Mouse (Mus musculus) testis, postnatal 10 days (tissue): ENCODE results near the gene Scn2a.
"Not testable (repeated sequence)": the region's sequence is repeated elsewhere in the genome, so short reads cannot be mapped to it uniquely, and the experiment has no call there.

Source experiments
- DNase-seq: peaks from one replicate; pipeline ENCODE4 v3.0.0; 2021; ENCODE audit warnings: low spot score

The Scn2a gene

DNA sequence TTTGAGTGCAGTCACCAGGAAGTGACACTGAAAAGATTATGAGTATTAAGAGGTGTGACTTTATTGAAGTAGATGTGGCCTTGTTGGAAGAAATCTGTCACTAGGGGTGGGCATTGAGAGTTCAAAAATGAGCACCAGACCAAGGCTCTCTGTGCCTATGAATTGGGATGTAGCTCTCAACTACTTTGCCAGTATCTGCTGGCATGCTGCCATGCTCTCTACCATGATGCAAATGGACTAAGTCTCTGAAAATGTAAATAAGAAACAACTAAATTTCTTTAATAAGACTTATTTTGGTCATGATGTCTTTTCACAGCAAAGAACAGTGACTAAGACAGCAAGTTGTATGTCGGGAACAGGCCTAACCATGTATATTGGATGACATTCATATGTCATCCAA, 79.7 kb downstream of the Scn2a start:
- no peak for DNase-seq

DNA sequence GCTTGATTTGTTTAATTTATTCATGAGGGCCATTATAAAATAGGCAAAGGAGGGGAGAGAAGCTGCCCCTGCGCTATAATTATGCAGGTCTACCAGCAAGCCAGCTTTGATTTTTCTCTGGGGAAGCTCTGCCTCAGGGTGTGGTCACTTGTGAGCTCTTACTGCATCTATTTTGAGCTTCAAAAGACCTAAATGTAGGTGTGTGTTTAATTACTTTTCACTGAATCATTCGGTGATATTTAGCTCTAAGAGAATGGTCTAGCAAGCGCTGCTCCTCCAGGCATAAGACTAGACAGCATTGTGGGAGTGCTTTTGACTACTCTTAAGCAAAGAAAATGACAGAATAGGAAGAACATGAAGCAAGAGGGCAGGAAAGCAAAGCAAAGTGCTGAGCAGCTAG, 80.6 kb downstream of the Scn2a start:
- no peak for DNase-seq

DNA sequence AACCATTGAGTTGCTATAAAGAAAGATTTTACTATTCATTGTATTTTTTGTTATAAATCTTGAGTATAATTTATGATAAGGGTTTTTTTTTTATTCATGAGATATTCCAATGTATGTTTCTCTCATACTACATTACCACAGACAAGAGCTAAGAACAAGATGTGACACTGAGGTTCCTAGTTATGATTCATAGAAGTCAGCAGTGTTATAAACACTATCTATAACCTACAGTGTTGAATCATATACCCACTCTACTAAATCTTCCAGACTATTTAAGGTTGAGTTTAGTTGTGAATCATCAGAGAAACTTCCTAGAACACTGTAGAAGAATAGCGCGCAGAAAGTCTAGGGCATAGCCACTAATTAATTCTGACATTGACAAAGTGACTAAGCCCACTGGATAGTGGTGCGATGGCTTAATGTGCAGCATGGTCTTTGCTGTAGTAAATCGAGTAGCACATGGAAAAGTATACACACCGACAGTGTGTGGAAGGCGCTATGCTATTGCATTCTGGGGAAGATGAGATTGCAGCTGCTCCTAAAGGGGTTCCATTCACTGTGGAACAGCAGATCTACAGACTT, 101.7 kb downstream of the Scn2a start:
- no peak for DNase-seq

DNA sequence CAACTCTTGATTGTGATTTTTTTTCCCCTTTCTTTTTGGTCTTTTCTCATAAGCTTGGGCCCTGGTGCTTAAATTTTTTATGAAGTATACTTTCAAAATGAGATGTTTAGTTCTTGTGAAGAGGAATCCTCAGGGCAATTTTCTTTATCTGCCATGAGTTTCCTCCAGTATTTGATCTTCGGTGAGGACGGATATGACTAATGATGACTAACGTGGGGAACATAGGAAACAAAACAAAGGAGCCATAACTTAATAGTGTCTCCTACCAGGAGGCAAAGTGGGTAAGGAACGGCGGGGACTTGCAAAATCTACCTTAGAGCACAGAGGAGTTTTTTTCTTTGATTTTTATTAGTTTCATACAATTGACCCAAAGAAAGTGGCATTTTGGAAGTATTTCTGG, 124.8 kb downstream of the Scn2a start:
- no peak for DNase-seq

DNA sequence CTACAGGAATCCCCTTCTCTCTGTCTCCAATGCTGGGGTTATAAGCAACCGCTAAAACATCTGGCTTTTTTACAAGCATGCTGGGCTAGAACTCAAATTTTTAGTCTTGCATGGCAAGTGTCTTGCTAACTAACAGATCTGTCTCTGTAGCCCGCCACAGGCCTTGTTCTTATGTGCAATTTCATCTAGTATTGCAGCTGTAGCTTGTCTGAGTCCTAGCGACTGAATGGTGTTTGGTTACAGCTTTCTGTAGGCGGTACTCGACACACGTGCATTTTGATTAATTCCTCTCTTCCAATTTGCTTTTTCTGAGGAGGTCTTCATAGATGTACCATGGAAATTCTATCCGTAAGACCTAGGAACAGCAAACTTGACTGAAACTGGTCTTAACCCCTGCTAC, 161.9 kb downstream of the Scn2a start:
- no peak for DNase-seq

DNA sequence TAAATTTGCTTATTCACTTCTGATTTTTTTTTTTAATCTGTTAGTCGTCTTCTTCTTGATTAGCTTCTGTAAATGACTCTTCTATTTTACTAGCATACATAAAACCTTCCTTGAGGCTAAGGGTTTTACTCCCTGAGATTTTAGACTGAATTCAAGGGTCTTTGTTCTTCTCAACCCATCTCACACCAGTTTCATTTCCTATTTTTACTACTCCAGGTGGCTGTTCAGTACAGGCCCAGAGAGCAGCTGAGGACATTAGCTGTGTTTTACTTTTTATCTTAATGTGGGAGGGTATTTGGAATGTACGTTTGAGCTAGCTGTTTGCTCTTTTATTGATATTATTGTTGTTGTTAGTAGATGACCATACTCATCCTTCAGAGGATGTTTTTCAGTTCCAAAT, 162.8 kb downstream of the Scn2a start:
- DNase-seq = no peak

DNA sequence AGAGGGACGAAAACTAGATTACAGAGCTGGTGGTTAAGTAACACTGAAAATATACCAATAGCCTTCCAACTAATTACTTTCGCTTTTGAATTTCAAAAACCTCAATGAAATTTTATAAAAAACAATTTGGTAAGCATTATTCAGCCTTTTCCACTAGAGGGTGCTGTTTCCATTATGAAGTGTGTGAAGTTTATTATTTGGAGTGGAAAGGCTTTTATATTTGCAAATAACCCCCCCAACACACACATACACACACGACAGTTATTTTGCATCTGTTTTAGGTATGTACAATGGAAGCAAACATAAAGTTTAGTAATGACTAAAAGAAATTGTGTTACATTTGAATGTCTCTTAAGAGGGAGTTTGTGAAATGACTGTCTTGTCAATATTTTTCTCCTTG, 171.9 kb downstream of the Scn2a start:
- DNase-seq = no peak

DNA sequence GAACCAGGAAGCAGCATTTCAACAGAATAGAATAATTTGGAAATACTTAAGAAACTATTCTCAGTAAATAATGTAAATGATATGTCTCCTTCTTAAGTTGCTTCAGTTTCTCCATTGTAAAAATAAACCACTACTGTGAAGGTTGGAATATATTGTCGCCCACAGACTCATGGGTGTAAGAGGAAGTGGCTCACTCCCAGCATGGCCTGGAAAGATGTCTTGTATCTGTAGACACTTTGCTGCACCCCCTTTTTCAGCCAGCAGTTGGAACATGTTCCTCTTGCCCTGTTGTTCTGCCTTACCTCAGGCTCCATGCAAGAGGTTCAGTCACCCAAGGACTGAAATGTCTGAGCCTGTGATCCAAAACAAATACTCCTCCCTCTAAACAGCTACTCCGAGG, 173.0 kb downstream of the Scn2a start:
- DNase-seq = no peak

DNA sequence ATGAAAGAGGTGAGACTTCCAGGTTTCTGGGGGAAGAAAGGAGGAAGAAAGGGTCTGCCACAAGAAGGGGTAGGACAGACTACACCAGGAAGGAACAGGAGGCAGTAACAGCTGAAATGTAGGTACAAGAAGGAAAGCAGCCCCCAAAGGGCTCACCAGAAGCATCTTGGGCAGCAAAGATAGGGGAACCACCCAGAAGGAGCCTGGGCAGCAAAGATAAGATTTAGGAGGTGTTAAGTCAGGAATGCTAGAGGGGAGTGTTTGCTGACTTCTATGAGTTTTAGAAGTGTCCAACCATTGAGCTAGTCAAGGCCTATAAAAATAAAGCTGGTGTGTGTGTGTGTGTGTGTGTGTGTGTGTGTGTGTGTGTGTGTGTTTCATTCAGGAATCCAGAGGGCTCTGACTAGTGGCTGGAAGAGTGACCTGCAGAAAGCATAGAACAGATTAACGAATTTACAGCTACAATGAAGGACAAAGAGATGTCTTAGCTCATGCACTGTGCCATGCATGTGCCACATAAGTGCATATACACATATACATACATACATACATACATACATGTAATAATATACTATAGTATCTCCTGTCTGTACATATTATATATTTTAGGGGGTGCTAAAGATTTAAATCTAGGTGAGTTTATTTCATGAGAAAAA, 180.6 kb downstream of the Scn2a start:
- no peak for DNase-seq

DNA sequence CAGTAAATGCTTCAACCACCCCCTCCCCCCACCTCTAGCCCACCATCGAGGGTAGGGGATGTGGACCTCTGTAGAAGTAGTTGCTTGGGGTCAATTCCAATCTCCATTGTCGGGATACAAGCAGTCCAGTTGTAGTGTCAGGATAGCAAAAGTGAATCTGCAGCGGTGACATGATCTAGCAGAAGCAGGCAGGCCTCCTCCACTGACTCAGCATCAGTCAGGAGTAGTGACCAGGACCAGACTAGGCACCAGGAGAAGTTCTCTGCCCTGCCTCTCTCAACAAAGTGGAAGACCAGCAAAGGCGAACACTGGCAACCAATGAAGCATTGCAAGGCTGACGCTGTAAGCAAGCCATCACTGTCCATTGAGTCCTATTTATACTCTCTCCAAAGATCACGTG, 186.0 kb downstream of the Scn2a start:
- no peak for DNase-seq

DNA sequence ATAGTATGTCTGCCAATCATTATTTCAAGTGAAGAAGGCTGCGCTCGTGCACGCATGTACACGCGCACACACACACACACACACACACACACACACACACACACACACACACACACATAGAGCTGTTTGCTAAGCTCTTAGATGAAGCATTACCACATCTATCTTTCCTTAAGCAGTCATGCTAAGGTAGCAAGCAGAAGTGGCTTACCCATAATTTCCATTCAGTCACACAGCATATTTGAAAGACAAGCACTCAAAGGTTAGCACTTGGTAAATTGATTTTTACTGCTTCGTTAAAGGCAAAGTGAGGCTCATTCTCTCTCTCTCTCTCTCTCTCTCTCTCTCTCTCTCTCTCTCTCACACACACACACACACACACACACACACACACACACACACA, 190.6 kb downstream of the Scn2a start:
- DNase-seq = not testable (repeated sequence)
